Mouse (Mus musculus) ovary, adult 2 months (tissue): ENCODE measurements around the gene Rbm47. TPM values are rescaled to one million over a fixed set of nuclear protein-coding genes. Genes with fewer than 3 reads are reported as not detected.

Source experiments
- polyA plus RNA-seq: library from polyadenylated mRNA; depleted of rRNA; stranded (reverse); fragments of >200 nt; gene quantifications from 2 replicates; pipeline ENCODE4 v1.2.3, GENCODE M21; 2012; rRNA removed

Gene Rbm47
- polyA plus RNA-seq = 40.9 and 78.0 TPM in 2 replicates

DNA sequence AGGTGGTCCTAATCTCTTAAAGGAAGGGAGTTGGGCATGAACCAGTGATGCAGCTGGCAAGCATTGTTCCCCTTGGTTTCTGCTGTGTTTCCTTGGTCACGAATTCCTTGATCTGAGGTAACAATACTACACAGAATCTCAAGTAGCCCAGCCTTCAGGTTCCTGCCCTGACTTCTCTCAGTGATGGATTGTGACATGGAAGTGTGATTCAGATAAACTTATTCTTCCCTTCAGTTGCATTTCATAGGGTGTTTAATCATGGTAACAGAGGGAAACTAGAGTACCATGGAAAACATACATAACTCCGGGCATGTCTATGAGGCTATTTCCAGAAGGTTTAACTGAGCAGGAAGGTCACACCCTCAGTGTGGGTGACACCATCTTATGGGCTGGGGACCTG lies at the start of gene Rbm47:
Gene Rbm47 (minus strand): TSS at position 101 of the 400 bp plus-strand sequence.

DNA sequence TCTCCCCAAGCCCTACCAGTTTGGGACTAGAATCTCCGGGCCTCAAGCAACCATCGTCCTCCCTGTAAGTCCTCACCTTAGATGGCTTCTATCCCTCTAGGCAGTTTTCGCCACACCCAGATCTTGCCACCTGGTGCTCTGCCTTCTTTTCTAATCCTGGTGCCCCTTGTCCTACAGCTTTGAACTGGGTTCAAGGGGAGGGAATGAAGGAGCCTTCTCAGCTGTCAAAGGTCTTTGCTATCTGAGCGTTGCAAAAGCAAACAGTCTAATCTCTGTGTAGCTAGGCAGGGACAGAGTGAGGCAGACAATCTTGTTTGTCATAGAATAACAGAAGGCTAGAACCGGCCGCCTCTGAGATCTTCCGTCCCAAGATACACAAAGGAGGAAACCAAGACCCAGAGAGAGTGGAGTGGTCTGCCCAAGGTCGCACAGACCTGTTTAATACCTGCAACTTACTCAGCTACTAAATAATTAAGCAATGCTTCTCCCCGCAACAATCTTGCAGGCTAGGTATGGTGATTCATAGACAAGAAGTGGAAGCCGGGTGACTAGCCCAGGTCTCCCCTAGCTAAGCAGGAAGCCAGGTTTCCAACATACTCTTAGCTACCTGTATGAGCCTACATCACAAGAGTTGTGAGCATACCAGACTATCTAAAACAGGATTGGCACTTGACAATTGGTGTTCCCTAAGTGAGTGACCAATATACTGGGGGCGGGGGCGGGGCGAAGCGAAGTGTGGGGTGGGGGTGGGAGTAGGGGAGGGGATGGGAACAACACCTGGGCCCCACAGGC lies 168.6 kb downstream of the Rbm47 start, which contains the start of gene 9130230L23Rik:
Gene 9130230L23Rik (minus strand): TSS at position 152 of the 792 bp plus-strand sequence.

Other genes with a start within 250 kb of the Rbm47 start
- gene Chrna9, start 238.2 kb downstream of the Rbm47 start, polyA plus RNA-seq = not detected in 2 replicates
- gene 9130230L23Rik, start 168.8 kb downstream of the Rbm47 start, polyA plus RNA-seq = 0.53 and 0.62 TPM in 2 replicates
- 0.22 and 0.28 TPM in 2 replicates for gene Nsun7, start 86.8 kb upstream of the Rbm47 start, polyA plus RNA-seq